20 mouse cellular contexts compared by ENCODE assay signal in genomic region chr16:70259364-70259763, GRCm38 (mm10).
"Had no signal": no experiment of that assay in that cellular context is flagged by ENCODE, and none has a peak within 500 bp of the region (broad histone marks: within the 10 kb centered on the region; RNA-seq: fewer than 3 reads in every experiment).

No protein-coding gene starts in this region.

- H3K4me1 ChIP-seq: limb, embryonic 12.5 days; limb, embryonic 15.5 days; liver, embryonic 13.5 days; midbrain, embryonic 12.5 days; midbrain, embryonic 15.5 days; neural tube, embryonic 12.5 days; neural tube, embryonic 15.5 days had no signal

- H3K4me2 ChIP-seq: limb, embryonic 12.5 days; limb, embryonic 15.5 days; liver, embryonic 13.5 days; midbrain, embryonic 12.5 days; midbrain, embryonic 15.5 days; neural tube, embryonic 12.5 days; neural tube, embryonic 15.5 days had no signal

- H3K27ac ChIP-seq: limb, embryonic 12.5 days; limb, embryonic 15.5 days; liver, embryonic 13.5 days; midbrain, embryonic 12.5 days; midbrain, embryonic 15.5 days; neural tube, embryonic 12.5 days; neural tube, embryonic 15.5 days; stomach, postnatal 0 days had no signal

- H3K4me3 ChIP-seq: limb, embryonic 12.5 days; limb, embryonic 15.5 days; liver, embryonic 13.5 days; midbrain, embryonic 12.5 days; midbrain, embryonic 15.5 days; neural tube, embryonic 12.5 days; neural tube, embryonic 15.5 days had no signal

- DNase-seq: kidney, postnatal 14 days; kidney, postnatal 4 days; left cerebral cortex, postnatal 4 days; liver, embryonic 13.5 days; lung, adult 2 months; lung, postnatal 14 days; lung, postnatal 4 days; right cerebral cortex, adult 18-20 months; right cerebral cortex, postnatal 14 days; right cerebral cortex, postnatal 4 days; thymus, adult 2 months; thymus, postnatal 14 days; thymus, postnatal 4 days had no signal

- ATAC-seq: midbrain, embryonic 15.5 days had no signal

- H3K9me3 ChIP-seq: limb, embryonic 12.5 days; limb, embryonic 15.5 days; liver, embryonic 13.5 days; midbrain, embryonic 12.5 days; midbrain, embryonic 15.5 days; neural tube, embryonic 12.5 days; neural tube, embryonic 15.5 days had no signal

- H3K36me3 ChIP-seq: limb, embryonic 12.5 days; limb, embryonic 15.5 days; liver, embryonic 13.5 days; midbrain, embryonic 12.5 days; midbrain, embryonic 15.5 days; neural tube, embryonic 12.5 days; neural tube, embryonic 15.5 days had no signal

- H3K27me3 ChIP-seq: limb, embryonic 12.5 days; limb, embryonic 15.5 days; liver, embryonic 13.5 days; midbrain, embryonic 12.5 days; midbrain, embryonic 15.5 days; neural tube, embryonic 12.5 days; neural tube, embryonic 15.5 days had no signal

- H3K9ac ChIP-seq: limb, embryonic 12.5 days; limb, embryonic 15.5 days; liver, embryonic 13.5 days; midbrain, embryonic 12.5 days; midbrain, embryonic 15.5 days; neural tube, embryonic 12.5 days; neural tube, embryonic 15.5 days had no signal
